Mouse (Mus musculus) heart, postnatal 4 days (tissue): ENCODE data around the gene Osbpl10. TPM values are rescaled to one million over a fixed set of nuclear protein-coding genes. Genes with fewer than 3 reads are reported as not detected.
"Not testable (repeated sequence)": the region's sequence is repeated elsewhere in the genome, so short reads cannot be mapped to it uniquely, and the experiment has no call there.

Experiments
- DNase-seq: peaks from one replicate; pipeline ENCODE4 v3.0.0; 2021
- total RNA-seq, 2 experiments: library from RNA; stranded (reverse); gene quantifications; 2 replicates each; pipeline ENCODE4 v1.2.3; 2021

Osbpl10 gene
- 1 to 10 TPM; 5.7 to 6.1 TPM for total RNA-seq

DNA sequence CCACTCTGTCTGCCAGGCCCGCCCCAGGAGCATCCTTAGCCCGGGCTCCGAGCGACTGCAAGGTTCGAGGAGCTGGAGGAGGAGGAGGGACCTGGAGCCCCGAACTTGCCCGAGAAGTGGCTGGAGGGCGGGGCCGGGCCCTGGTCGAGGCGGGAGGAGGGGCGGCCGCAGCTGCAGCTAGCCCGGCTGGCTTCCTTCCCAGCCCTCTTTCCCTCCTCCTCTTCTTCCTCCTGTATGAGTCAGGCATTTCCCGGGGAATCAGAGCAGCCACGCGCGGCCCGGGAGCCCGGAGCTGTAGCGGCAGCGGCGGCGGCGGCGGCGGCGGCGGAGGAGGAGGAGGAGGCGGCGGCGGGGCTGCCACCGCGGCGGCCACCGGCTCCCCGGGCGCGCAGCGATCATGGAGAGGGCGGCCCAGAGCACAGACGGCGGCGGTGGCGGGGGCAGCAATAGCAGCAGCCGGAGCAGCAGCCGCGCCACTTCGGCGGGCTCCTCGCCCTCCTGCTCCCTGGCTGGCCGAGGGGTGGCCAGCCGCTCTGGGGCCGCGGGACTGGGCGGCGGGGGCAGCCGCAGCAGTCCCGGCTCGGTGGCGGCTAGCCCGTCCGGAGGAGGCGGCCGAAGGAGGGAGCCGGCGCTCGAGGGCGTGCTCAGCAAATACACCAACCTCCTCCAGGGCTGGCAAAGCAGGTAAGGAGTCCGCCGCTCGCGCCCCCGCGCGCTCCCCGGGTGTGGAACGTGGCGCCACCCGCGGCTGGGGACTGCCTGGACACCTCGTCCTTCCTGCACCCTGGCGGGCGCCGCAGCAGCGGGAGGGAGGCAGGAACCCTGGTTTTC is at the start of gene Osbpl10:
Osbpl10 (plus strand) TSS at position 289 of the 831 bp plus-strand sequence.
- peak; percentile 87 for DNase-seq

DNA sequence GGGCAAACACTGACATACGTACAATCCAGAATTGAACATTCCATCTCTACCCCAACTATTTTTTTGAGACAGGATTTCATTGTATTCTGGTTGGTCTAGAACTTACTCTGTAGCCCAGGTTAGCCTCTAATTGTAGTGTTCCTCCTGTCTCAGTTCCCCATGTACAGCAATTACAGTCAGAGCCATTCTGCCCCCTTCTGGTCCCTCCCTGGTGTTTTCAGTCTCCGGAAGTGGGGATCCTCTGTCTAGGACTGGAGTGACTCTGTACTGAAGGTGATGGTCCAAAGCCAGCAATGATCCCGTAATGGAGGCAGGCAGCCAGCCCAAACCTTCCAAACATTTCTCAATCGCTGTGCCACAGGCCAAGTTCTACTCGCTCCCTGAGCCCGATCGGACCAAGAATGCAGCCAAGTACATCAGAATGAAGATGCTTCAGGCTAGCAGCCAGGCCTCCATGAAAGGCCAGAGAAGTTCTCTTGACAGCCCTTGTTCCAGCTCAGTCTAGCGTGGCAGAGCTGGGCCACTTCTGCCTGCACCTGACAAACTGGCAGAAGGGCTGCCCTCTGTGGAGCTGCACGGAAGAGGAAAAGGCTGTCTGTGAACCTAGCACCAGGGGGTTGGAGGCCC is 47.8 kb upstream of the Osbpl10 start:
- DNase-seq = peak; percentile 64

DNA sequence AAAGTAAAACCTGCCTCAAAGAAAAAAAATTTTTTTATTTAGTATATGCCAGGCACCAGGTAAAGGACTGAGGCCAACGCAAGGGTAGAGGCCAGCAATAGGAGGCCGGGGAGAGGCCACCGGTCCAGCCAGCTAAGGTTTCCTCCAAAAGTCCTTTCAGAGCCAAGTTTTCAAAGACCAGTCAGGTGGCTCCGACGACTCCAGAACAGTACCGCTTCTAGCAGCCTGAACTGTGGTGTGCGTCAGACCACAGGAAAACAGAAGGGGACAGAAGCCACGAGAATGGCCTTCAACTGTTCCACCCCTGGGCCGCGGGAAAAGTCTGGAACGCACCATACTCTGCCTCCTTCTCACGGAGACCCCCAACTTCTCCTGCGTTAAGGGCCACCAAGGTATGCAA is 45.8 kb upstream of the Osbpl10 start:
- no peak for DNase-seq

DNA sequence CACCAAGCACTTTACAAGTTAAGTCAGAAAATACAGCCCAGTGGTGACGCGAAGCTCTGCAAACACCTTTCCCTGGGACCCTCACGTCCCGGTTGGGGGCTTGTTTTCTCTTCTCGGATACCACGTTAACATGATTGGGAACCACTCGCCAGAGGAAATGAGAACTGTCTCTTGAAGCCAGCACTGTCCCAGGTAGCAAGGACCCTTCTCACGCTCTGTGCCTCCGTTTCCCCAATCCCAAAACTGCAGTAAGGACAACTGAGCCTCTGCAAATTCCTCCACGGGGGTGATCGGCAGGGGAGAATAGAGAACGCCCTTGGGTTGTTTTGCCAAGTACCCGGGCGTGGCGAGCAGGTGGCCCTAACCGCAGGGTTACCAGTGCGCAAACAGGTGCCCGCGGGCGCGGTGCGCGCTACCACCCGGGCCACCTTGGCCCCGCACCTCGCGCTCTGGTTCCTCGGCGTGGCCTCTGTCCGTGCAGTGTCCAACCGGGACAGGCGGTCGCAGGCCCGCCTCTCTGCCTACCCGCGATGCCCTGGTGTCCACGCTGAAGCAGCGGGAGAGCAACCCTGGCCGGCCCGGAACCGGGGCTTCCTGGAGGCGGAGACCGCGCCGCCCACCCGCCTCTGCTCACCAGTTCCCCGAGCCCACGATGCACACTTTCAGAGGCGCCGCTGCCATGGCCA is 45.2 kb upstream of the Osbpl10 start:
- no peak for DNase-seq

DNA sequence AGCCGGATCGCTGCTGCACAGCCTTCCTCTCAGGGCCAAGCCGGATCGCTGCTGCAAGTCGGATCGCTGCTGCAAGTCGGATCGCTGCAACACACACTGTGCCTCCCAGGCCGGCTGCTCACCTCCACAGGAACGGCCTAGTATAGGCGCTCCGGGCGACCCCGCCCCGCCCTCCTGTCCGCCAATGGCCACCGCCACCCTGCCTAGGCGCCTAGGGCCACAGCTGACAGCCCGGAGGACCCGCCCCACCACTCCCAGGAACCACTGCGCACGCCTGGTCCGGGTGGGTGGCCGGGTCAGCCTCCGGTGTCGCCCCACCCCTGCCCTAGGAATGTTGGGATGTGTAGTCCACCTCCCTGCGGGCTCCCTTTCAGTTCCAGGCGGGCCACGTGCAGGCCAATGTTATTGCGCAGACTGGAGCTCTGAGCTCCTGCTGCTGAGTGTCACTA is 44.6 kb upstream of the Osbpl10 start, which contains the start of gene Gpd1l:
Gpd1l (minus strand) TSS at position 265 of the 449 bp plus-strand sequence.
- DNase-seq = peak; percentile 97

DNA sequence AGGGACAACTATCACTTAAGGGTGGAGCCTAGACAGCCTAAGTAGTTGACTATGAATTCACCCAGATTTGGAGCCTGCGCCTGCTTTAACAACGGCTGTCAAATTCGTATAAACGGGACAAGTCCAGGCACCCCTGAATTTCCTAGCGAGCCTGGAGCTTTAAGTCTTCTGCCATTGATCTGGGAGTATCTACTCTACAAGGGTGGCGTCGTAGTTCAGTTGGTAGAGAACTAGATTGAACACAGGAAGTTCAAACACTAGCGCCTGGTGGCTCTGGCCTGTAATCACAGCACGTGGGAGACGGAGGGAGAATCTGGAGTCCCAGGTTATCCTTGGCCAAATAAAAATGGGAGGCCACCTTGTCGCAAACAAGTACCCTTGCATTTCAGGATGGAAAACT is 44.1 kb upstream of the Osbpl10 start:
- no peak for DNase-seq

DNA sequence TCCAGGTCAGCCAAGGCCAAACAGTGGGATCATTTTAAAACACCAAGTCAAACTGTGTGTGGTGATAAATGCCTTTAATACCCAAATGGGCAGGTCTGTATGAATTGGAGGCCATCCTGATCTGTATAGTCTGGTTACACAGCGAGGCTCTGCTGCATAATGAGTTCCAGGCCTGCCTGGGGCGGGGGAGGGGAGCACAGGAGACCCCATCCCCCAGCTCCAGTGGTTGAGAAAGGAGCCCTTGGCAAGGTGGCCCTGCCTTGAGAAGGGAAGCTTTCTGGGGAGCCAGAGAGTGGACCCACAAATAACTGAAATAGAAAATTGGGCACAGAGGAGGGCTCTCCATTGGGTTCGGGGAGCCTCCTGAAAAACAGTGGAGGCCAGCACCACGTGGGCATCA is 43.0 kb upstream of the Osbpl10 start:
- no peak for DNase-seq

DNA sequence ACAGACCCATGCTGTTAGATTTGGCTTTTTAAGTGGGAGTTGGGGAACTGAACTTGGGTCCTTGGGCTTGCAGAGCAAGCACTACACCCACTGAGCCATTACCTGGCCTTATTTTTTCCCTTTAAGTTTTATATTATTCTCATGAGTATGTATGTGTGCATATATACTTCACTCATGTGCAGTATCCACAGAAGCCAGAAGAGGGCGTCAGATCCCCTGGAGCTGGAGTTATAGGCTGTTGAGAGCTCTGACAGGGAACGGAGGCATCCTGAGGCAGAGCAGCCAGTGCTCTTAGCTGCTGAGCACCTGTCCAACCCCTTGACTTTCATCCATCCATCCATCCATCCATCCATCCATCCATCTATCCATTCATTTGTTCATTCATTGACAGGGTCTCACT is 41.7 kb upstream of the Osbpl10 start:
- no peak for DNase-seq

DNA sequence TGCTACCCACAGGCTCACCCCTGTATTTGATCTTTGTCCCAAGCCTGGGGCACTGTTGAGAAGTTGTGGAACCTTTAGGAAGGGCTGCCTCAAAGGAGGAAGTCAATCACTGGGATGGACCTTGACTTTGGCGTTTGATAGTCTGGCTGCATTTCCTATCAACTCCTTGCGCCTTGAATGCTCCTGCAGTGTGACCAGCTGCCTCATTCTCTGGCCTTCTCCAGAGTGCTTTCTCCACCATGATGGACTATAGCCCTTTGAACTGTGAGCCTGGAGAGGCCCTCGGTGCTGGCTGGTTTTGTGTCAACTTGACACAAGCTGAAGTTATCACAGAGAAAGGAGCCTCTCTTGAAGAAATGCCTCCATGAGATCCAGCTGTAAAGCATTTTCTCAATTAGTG is 33.7 kb upstream of the Osbpl10 start:
- no peak for DNase-seq

DNA sequence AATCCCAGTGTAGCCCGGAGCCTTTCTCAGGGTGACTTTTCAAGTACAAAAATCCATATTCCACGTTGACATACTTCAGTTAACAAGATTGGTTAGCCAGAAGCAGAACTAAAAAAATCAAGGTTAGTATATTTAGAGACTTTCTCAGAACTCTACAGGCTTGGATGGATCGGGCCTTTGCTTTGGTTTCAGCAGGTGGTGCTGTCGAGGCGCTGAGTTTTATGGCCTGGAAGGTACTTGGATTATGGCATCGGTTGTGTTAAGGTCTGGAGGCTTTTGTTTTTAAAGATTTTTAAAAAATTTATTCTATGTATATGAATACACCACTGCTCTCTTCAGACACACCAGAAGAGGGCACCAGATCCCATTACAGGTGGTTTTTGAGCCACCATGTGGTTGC is 32.8 kb upstream of the Osbpl10 start:
- DNase-seq = no peak

DNA sequence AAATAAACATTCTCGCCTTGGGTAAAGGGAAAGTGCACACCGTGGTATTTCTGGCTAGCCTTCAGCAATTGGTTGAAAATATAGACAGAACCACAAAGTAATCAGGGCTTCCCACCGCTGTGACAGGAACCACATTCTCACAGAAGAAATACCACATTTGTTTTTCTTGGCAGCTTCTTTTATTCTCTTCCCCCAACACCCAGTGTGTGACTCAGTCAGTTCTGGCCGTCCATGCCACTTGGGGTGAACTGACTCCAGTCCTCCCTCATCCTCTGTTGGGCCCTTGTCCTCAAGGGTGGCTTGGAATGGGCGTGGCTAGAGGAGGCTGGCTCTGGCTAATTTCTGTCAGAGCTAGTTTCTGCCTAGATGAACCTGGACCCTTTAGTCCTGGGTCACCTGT is 30.0 kb upstream of the Osbpl10 start:
- DNase-seq = peak; percentile 12

DNA sequence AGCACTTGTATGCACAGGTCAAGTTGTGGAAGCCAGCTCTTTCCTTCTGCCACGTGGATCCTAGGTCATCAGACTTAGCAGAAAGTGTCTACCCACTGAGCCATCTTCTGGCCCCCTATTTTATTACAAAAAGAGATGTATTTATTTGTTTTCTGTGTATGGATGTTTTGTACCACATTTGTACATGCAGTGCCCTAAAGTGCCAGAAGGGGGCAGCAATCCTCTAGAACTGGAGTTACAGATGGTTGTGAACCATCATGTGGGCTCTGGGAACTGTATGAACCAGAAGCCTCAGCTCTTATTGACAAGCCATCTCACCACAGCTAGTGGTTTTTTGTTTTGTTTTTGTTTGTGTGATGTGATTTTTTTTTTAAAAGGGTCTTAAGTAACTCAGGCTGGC is 25.5 kb upstream of the Osbpl10 start:
- peak; percentile 23 for DNase-seq

DNA sequence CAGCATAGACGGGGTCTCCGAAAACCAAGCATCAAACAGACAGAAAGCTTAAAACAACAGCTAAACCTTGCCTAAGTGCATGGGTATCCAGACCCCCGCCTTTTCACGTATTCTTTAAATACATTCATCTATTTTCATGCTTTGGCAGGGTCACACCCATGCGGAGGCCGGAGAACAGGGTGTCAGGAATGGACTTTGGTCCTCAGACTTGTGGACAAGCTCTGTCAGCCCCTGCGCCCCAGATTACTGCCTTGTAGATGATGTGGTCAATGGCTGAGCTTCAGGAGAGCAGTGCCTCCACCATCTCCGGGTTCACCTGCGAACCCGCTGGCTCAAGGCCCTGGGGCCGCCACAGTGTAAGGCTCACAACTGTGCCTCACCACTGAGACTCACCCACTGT is 23.0 kb upstream of the Osbpl10 start:
- DNase-seq = no peak

DNA sequence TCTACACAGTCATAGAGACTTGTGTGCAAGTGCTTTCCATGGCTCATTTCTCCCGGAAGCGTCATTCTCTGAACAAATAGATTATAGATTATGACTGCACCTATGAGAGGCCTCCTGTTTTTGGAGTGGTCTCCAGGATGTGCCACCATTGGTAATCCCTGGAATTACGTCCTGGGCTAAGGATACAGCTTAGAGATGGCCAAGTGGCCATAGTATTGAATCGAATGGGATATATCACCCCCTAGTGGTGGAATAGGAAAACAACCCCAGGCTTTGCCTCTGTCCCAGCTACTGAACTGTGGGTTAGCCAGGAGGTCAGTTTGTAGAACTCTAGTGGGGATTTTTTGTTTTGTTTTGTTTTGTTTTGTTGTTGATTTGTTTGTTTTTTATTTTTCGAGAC is 21.4 kb upstream of the Osbpl10 start:
- peak; percentile 43 for DNase-seq

DNA sequence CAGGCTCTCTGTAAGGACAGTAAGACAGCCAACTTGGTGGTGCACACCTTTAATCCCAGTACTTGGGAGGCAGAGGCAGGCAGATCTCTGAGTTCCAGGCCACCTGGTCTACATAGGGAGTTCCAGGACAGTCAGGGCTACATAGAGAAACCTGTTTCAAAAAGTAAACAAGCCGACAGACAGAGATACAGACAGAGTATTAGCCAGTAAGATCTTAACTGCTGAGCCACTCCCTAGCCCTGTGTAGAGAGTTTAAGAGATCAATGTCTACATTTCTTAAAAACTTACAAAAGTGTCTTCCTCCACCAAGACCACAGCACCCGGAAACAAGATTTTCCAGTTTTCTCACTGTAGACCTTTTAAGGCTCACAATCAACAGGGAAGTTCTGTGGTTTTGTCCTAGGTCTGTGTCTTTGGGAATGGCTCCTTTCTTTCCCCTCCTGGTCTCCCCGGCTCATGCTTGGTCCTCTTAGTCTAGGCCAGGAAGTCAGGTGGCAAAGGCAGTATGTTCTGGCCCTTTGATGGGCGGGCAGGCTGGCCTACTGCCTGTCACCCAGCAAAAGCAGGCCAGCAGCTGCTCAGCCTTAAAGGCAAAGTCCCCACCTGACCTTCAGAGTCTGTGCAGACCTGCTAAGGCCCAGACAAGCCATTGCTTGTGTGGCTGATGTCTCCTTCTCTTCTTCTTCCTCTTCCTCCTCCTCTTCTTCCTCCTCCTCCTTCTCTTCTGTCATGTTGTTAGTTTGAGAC is 18.2 kb upstream of the Osbpl10 start:
- DNase-seq = peak; percentile 44

DNA sequence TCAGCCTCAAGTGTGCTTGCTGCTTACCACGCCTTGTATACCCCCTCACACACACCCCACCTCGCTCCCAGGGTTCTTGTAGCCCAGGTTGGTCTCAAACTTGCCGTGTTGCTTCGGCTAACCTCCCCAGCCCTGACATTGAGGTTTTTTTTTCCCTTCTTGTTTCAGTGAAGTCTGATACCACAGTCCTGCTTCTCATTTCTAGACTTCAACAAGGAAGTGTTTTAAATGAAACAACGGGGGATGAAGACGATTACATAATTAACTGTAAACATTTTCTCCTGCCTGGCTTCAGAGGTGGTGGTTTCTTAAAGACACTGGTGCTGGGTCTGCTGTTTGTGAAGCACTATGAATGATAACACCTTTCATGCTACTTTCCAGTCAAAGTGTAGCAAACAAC is 17.5 kb upstream of the Osbpl10 start:
- no peak for DNase-seq

DNA sequence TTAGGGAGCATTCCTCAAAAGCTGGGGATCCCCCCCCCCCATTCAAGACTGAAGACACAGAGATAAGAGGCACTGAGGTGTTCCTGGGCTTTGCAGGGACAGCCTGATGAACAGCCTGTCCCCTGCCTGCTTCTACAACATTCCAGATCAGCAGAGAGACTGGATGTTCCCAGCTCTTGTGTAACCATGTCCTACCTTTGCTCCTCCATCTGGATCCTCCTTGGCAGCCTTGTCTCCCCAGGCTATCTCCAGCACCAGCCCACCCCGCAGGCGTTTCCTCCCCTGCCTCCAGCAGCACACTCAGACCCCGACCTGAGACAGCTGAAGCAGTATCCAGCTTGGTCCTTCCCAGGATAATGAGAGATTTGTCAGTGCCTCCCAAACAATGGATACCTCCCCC is 14.3 kb upstream of the Osbpl10 start:
- DNase-seq = no peak

DNA sequence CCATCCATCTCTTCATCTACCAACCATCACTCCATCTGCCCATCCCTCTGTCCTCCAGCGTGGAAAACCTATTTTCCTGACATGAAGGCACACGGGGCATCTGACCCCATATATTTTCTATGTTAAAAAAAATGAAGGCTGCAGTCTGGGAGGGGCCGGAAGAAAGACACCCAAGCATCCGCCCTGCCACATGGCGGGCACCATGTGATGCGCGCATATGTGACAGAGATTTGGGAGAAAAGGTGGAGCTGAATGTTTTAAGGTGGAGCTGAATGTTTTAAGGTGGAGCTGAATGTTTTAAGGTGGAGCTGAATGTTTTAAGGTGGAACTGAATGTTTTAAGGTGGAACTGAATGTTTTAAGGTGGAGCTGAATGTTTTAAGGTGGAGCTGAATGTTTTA is 12.1 kb upstream of the Osbpl10 start:
- DNase-seq = not testable (repeated sequence)

DNA sequence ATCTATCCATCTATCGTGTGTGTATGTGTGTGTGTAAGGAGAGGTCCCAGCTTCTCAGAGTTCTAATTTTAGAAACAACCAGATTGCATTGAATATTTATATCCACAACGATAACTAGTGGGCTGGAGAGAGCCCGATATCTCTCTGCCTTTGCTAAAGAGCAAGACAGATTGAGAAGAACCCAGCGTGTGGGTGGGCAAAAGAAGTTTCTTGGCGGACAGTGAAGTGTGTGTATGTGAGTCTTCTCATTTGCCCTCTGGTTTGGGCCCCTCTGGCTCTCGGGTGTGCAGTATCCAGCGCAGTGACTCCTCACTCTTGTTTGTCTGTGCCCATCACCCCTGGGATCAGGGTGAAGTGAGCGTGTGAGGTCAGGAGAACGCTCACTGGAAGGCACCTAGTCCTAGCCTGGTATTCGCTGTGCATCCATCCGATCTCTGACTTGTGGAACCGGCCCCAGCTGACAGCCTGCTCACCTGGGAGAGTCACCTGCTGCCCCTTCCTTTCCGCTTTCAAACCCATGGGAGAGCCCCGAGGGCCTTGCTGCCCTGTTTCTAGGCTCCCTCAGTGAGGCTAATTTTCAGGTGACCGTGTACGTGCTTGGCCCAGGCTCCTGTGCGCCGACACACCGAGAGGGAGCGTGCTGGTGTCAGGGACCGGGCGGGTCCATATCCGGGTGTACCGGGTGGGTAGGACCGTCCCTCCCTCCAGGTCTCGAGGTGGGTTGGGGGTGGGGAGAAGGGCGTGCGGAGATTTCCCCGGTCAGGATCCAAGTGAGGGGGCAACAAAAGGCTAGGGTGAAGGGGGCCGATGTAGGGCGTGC is 698 bp upstream of the Osbpl10 start:
- DNase-seq = no peak

DNA sequence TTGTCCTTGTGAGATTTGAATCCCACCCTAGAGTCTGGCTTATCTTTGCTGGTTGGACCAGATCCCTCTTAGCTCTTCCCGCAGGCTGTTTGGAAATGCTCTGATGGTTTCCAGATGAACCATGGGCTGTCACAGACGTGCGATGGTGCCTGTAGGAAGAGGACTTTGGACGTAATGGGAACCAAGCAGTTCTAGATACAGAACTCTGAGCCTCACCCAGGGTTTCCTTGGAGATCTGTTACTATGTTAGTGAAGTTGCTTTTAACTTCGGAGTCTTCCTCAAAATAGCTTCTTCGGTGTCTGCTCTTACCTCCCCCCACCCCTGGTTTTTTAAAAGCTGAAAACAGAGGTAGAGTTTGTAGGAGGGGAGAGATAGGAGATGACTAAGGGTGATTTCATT is 1.6 kb downstream of the Osbpl10 start:
- no peak for DNase-seq

DNA sequence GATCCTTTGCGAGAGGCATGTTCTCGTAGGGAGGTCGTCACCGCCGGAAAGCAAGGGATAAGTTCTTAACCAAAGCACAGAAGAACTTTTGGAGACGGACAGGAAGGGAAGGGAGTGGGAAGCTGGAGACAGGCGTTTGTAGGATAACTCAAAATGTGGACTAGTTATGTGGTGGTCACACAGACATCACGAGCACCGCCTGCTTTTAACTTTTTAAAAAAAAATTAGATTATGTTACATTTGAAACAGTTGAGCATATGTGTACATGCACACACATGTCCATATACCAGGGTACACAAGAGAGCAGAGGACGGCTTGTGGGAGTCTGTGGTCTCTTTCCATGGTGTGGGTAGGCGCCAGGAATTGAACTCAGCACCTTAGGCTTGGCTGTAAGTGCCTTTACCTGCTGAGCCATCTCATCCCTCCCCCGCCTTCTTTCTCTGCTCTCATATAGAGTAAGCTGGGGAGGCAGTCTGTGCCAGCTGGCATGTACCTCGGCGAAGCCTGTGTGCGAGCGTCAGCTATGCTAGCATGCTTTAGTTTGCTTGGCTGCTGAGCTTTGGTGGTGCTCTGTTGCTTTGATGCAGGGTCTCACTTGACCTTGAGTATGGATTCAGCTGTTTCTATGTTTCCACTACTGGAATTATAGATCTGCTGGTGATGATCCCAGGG is 4.5 kb downstream of the Osbpl10 start, which contains the start of gene Rps27rt:
Rps27rt (minus strand) TSS at position 51 of the 672 bp plus-strand sequence.
- no peak for DNase-seq
